Mouse (Mus musculus): Measurements from ENCODE around the gene Ahnak2. TPM values are rescaled to one million over a fixed set of nuclear protein-coding genes. Genes with fewer than 3 reads are reported as not detected.
A peak's percentile ranks its signal among the peaks of the same experiment; 100 is the strongest.

The Ahnak2 gene
- polyA plus RNA-seq, 1 experiment from 2014 or later = 0.84 TPM

GRCm38 (mm10) chr12:112761411-112761810 lies 41.0 kb downstream of the Ahnak2 start:
- WGBS = 82% methylated on average over 4 of the region's 4 CpGs
- Histone ChIP-seq H3K4me2 (ENCODE audit: low read depth, low read length) (no peak overlapping the region), H3K9ac (ENCODE audit: low read length) (no peak overlapping the region), H3K9me3 (ENCODE audit: control insufficient read depth, low read length) (no peaks in the 10 kb centered on the region), H3K27ac (ENCODE audit: low read length) (no peak overlapping the region), H3K4me3 (ENCODE audit: low read length) (no peak overlapping the region), H3K36me3 (ENCODE audit: control insufficient read depth, insufficient read depth, low read length) (no peaks in the 10 kb centered on the region), H3K27me3 (ENCODE audit: control insufficient read depth, insufficient read depth, low read depth, low read length) (no peaks in the 10 kb centered on the region), H3K4me1 (replicated peaks; ENCODE audit: control insufficient read depth, insufficient read depth, low read length) (no peaks in the 10 kb centered on the region)
- ATAC-seq (ENCODE audit: low read depth) = no peak

DNA sequence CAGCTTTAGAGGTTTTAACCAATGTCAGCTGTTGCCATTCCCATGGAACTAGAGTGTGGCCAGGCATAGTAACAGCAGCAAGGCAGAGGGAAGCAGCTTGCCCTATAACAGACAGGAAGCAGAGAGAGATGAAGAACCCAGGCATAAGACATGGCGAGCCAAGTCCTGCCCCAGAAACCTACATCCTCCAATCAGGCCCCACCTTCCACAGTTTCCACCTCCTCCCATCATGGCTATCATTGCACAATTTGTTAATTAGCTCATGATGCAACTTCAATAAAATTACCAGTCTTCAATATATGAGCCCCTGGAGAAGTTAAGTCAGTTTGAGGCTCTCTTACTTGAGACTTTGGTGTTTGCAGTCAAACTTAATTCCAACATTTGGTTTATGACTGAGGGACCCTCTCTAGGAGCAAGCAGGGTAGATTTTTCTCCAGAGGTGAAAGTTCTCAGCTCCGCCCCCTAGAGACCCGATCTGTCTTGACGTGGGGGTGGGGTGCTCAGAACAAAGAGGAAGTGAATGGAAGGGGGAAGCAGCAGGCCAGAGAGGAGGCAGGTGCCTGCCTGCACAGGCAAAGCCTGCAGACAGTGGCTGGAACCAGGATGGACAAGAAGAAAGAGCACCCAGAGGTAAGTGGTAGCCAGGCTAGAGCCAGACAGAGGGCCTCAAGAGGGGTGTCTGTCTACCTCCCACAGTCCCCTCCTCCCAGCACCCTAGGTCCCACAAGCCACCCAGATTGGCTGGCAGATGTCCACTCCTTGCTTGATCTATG lies 42.1 kb downstream of the Ahnak2 start, which contains the start of gene Pld4:
Gene Pld4 (plus strand): TSS at position 502 of the 773 bp plus-strand sequence.
- no peaks in the 10 kb centered on the region for H3K27me3 ChIP-seq (ENCODE audit: control insufficient read depth, insufficient read depth, low read depth, low read length)
- no peak within 1 kb of the TSS for H3K4me3 ChIP-seq (ENCODE audit: low read length)
- ATAC-seq (ENCODE audit: low read depth) = no peak
- H3K9me3 ChIP-seq (ENCODE audit: control insufficient read depth, low read length) = no peaks in the 10 kb centered on the region
- no peak within 1 kb of the TSS for H3K4me2 ChIP-seq (ENCODE audit: low read depth, low read length)
- 29% methylated on average over 4 of the region's 4 CpGs for WGBS
- no peaks in the 10 kb centered on the region for H3K36me3 ChIP-seq (ENCODE audit: control insufficient read depth, insufficient read depth, low read length)
- no peak within 1 kb of the TSS for H3K27ac ChIP-seq (ENCODE audit: low read length)
- no peak within 1 kb of the TSS for H3K9ac ChIP-seq (ENCODE audit: low read length)
- H3K4me1 ChIP-seq (replicated peaks; ENCODE audit: control insufficient read depth, insufficient read depth, low read length) = no peaks in the 10 kb centered on the region

GRCm38 (mm10) chr12:112759471-112759870 lies 43.0 kb downstream of the Ahnak2 start:
- Histone ChIP-seq H3K27ac (ENCODE audit: low read length) (no peak overlapping the region), H3K9me3 (ENCODE audit: control insufficient read depth, low read length) (no peaks in the 10 kb centered on the region), H3K4me2 (ENCODE audit: low read depth, low read length) (no peak overlapping the region), H3K4me1 (replicated peaks; ENCODE audit: control insufficient read depth, insufficient read depth, low read length) (no peaks in the 10 kb centered on the region), H3K9ac (ENCODE audit: low read length) (no peak overlapping the region), H3K36me3 (ENCODE audit: control insufficient read depth, insufficient read depth, low read length) (no peaks in the 10 kb centered on the region), H3K4me3 (ENCODE audit: low read length) (no peak overlapping the region), H3K27me3 (ENCODE audit: control insufficient read depth, insufficient read depth, low read depth, low read length) (no peaks in the 10 kb centered on the region)
- no peak for ATAC-seq (ENCODE audit: low read depth)
- 72% methylated on average over 3 of the region's 3 CpGs for WGBS

GRCm38 (mm10) chr12:112757896-112758295 lies 44.6 kb downstream of the Ahnak2 start:
- no peaks in the 10 kb centered on the region for H3K36me3 ChIP-seq (ENCODE audit: control insufficient read depth, insufficient read depth, low read length)
- no peaks in the 10 kb centered on the region for H3K27me3 ChIP-seq (ENCODE audit: control insufficient read depth, insufficient read depth, low read depth, low read length)
- H3K9ac ChIP-seq (ENCODE audit: low read length) = no peak overlapping the region
- ATAC-seq (ENCODE audit: low read depth) = no peak
- no peak overlapping the region for H3K4me3 ChIP-seq (ENCODE audit: low read length)
- no peaks in the 10 kb centered on the region for H3K4me1 ChIP-seq (replicated peaks; ENCODE audit: control insufficient read depth, insufficient read depth, low read length)
- no peak overlapping the region for H3K4me2 ChIP-seq (ENCODE audit: low read depth, low read length)
- no peaks in the 10 kb centered on the region for H3K9me3 ChIP-seq (ENCODE audit: control insufficient read depth, low read length)
- WGBS = 83% methylated on average over 5 of the region's 5 CpGs
- H3K27ac ChIP-seq (ENCODE audit: low read length) = no peak overlapping the region

DNA sequence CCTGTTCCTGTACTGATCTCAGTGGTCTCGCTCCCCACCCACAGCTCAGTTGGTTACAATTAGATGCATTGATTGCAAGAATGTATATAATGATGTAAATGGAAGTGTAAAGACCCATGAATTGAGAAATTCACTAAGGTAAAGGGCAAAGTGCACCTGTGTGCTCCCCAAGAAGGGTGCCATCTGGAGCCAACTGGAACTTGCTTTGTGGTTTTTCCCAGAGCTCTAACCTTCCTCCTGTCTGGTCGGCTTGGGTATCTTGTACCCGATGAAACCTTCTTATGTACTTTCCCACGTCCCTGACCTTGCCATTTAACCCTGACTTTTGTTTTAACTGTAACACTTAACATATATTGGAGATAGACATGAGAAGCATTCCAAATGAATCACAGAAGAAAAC lies 46.6 kb downstream of the Ahnak2 start:
- 59% methylated on average over 4 of the region's 4 CpGs for WGBS

GRCm38 (mm10) chr12:112752399-112752798 lies 50.1 kb downstream of the Ahnak2 start:
- Histone ChIP-seq H3K36me3 (ENCODE audit: control insufficient read depth, insufficient read depth, low read length) (no peaks in the 10 kb centered on the region), H3K4me1 (replicated peaks; ENCODE audit: control insufficient read depth, insufficient read depth, low read length) (no peaks in the 10 kb centered on the region), H3K4me2 (ENCODE audit: low read depth, low read length) (no peak overlapping the region), H3K4me3 (ENCODE audit: low read length) (no peak overlapping the region), H3K27ac (ENCODE audit: low read length) (no peak overlapping the region), H3K9ac (ENCODE audit: low read length) (no peak overlapping the region), H3K27me3 (ENCODE audit: control insufficient read depth, insufficient read depth, low read depth, low read length) (no peaks in the 10 kb centered on the region), H3K9me3 (ENCODE audit: control insufficient read depth, low read length) (no peaks in the 10 kb centered on the region)
- WGBS = 50% methylated on average over 2 of the region's 2 CpGs
- no peak for ATAC-seq (ENCODE audit: low read depth)

More for the DNA sequence above, 46.6 kb downstream of the Ahnak2 start:
- no peak for ATAC-seq (ENCODE audit: low read depth)
- Histone ChIP-seq H3K9me3 (ENCODE audit: control insufficient read depth, low read length) (no peaks in the 10 kb centered on the region), H3K27me3 (ENCODE audit: control insufficient read depth, insufficient read depth, low read depth, low read length) (no peaks in the 10 kb centered on the region), H3K36me3 (ENCODE audit: control insufficient read depth, insufficient read depth, low read length) (no peaks in the 10 kb centered on the region), H3K27ac (ENCODE audit: low read length) (no peak overlapping the region), H3K4me3 (ENCODE audit: low read length) (no peak overlapping the region), H3K4me2 (ENCODE audit: low read depth, low read length) (no peak overlapping the region), H3K4me1 (replicated peaks; ENCODE audit: control insufficient read depth, insufficient read depth, low read length) (no peaks in the 10 kb centered on the region), H3K9ac (ENCODE audit: low read length) (no peak overlapping the region)

- Histone ChIP-seq H3K4me1 (replicated peaks; ENCODE audit: control insufficient read depth, insufficient read depth, low read length) (no peaks in the 10 kb centered on the region), H3K27ac (ENCODE audit: low read length) (no peak overlapping the region), H3K9me3 (ENCODE audit: control insufficient read depth, low read length) (no peaks in the 10 kb centered on the region), H3K9ac (ENCODE audit: low read length) (no peak overlapping the region), H3K4me3 (ENCODE audit: low read length) (no peak overlapping the region), H3K27me3 (ENCODE audit: control insufficient read depth, insufficient read depth, low read depth, low read length) (no peaks in the 10 kb centered on the region), H3K36me3 (ENCODE audit: control insufficient read depth, insufficient read depth, low read length) (no peaks in the 10 kb centered on the region), H3K4me2 (ENCODE audit: low read depth, low read length) (no peak overlapping the region)
- WGBS = 77% methylated on average over 12 of the region's 12 CpGs
- no peak for ATAC-seq (ENCODE audit: low read depth)
Measured at GRCm38 (mm10) chr12:112750976-112751375, 51.5 kb downstream of the Ahnak2 start.

- H3K9me3 ChIP-seq (ENCODE audit: control insufficient read depth, low read length) = no peaks in the 10 kb centered on the region
- no peaks in the 10 kb centered on the region for H3K36me3 ChIP-seq (ENCODE audit: control insufficient read depth, insufficient read depth, low read length)
- H3K27me3 ChIP-seq (ENCODE audit: control insufficient read depth, insufficient read depth, low read depth, low read length) = no peaks in the 10 kb centered on the region
- H3K9ac ChIP-seq (ENCODE audit: low read length) = no peak overlapping the region
- no peak overlapping the region for H3K27ac ChIP-seq (ENCODE audit: low read length)
- no peak for ATAC-seq (ENCODE audit: low read depth)
- H3K4me1 ChIP-seq (replicated peaks; ENCODE audit: control insufficient read depth, insufficient read depth, low read length) = peaks cover 5% of the 10 kb centered on the region; the same call in 1 of the 2 replicates
- H3K4me2 ChIP-seq (ENCODE audit: low read depth, low read length) = no peak overlapping the region
- 78% methylated on average over 8 of the region's 8 CpGs for WGBS
- H3K4me3 ChIP-seq (ENCODE audit: low read length) = no peak overlapping the region
Measured at GRCm38 (mm10) chr12:112747606-112747970, 54.9 kb downstream of the Ahnak2 start.

DNA sequence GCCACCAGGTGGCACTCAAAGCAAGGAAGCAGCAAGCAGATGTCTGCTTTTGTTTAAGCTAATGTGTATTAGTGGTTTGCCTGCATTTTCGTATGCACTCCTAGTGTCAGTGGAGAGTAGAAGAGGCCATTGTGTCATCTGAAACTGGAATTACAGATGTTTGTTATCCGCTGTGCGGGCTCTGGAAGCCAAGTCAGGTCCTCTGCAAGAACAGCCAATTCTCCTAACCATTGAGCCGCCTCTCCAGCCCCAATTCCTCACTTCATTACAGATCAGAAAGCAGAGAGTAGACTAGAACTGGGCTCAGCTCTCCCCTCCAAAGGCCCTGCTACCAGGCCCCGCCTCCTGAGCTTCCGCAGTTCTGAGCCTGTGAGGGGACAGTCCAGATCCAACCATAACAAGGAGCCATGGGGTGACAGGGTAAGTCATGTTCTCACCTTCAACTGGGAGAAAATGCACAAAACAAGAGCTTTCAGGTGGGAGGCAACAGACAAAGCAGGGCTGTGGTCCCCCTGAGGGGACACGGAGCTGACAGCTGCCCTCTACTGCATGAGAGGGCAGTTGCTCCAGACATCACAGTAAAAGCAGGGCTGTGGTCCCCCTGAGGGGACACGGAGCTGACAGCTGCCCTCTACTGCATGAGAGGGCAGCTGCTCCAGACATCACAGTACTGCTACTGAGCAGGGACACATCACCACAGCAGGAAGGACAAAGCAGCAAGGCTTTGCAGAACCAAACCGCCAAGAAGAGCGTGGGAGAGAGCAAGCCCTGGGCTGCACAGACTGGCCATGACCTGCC lies 55.5 kb downstream of the Ahnak2 start:
- H3K27me3 ChIP-seq (ENCODE audit: control insufficient read depth, insufficient read depth, low read depth, low read length) = no peaks in the 10 kb centered on the region
- H3K4me3 ChIP-seq (ENCODE audit: low read length) = no peak overlapping the region
- no peaks in the 10 kb centered on the region for H3K9me3 ChIP-seq (ENCODE audit: control insufficient read depth, low read length)
- no peaks in the 10 kb centered on the region for H3K36me3 ChIP-seq (ENCODE audit: control insufficient read depth, insufficient read depth, low read length)
- no peak overlapping the region for H3K4me2 ChIP-seq (ENCODE audit: low read depth, low read length)
- H3K4me1 ChIP-seq (replicated peaks; ENCODE audit: control insufficient read depth, insufficient read depth, low read length) = peaks cover 5% of the 10 kb centered on the region; the same call in 1 of the 2 replicates
- 0 out of 2 replicates have a peak overlapping the region, but pooled peaks have one; percentile 15 for H3K27ac ChIP-seq (ENCODE audit: low read length)
- H3K9ac ChIP-seq (ENCODE audit: low read length) = peak overlapping the region; percentile 0; the same call in 1 of the 2 replicates
- 23% methylated on average over 10 of the region's 10 CpGs for WGBS
- ATAC-seq (ENCODE audit: low read depth) = peak; percentile 47
